Mouse (Mus musculus): ENCODE measurements around the gene Mcm10. TPM values are rescaled to one million over a fixed set of nuclear protein-coding genes. Genes with fewer than 3 reads are reported as not detected.

Mcm10 gene
- polyA plus RNA-seq, 2 experiments, result 32.3 to 35.2 TPM

GRCm38 (mm10) chr2:5031215-5031614, 18.6 kb upstream of the Mcm10 start:
- Histone ChIP-seq H3K4me2 (ENCODE audit: low read depth) (no peak overlapping the region), H3K9ac (replicated peaks) (no peak overlapping the region), H3K9me3 (ENCODE audit: control insufficient read depth, low read length) (no peaks in the 10 kb centered on the region), H3K4me3 (ENCODE audit: insufficient read depth in 1 of 2, low read depth in 2 of 2, low read length in 2 of 2) (no peak overlapping the region), H3K27me3 (ENCODE audit: control insufficient read depth, insufficient read depth, low read length) (no peaks in the 10 kb centered on the region), H3K36me3 (replicated peaks; ENCODE audit: control insufficient read depth, insufficient read depth, low read depth) (peaks cover 19% of the 10 kb centered on the region), H3K4me1 (replicated peaks; ENCODE audit: control insufficient read depth in 2 of 2, insufficient read depth in 2 of 2, low read length in 1 of 2) (peaks cover 7 to 10% of the 10 kb centered on the region in 2 experiments), H3K27ac (no peak overlapping the region)
- WGBS (ENCODE audit: insufficient replicate concordance), result 79% methylated on average over 7 of the region's 7 CpGs
- ATAC-seq (ENCODE audit: insufficient read depth) (no peak), DNase-seq (ENCODE audit: low read depth in 3 of 3, low spot score in 3 of 3) (no peak)
- no peak for TF ChIP-seq EP300 (IDR thresholded peaks at IDR 0.05; ENCODE audit: low read depth)
- TF ChIP-seq CTCF (IDR thresholded peaks at IDR 0.05; ENCODE audit: low read depth), result no peak

- no peaks in the 10 kb centered on the region for H3K27me3 ChIP-seq (ENCODE audit: control insufficient read depth, insufficient read depth, low read length)
- no peak overlapping the region for H3K4me3 ChIP-seq (ENCODE audit: insufficient read depth in 1 of 2, low read depth in 2 of 2, low read length in 2 of 2)
- H3K27ac ChIP-seq, result no peak overlapping the region
- ATAC-seq (ENCODE audit: insufficient read depth) (no peak), DNase-seq (ENCODE audit: low read depth in 3 of 3, low spot score in 3 of 3) (no peak)
- WGBS (ENCODE audit: insufficient replicate concordance), result 85% methylated on average over 4 of the region's 4 CpGs
- H3K36me3 ChIP-seq (replicated peaks; ENCODE audit: control insufficient read depth, insufficient read depth, low read depth), result peaks cover 11% of the 10 kb centered on the region
- TF ChIP-seq EP300 (IDR thresholded peaks at IDR 0.05; ENCODE audit: low read depth) (no peak), CTCF (IDR thresholded peaks at IDR 0.05; ENCODE audit: low read depth) (no peak)
- H3K9me3 ChIP-seq (ENCODE audit: control insufficient read depth, low read length), result no peaks in the 10 kb centered on the region
- no peak overlapping the region for H3K4me2 ChIP-seq (ENCODE audit: low read depth)
- peaks cover 7 to 12% of the 10 kb centered on the region in 2 experiments for H3K4me1 ChIP-seq (replicated peaks; ENCODE audit: control insufficient read depth in 2 of 2, insufficient read depth in 2 of 2, low read length in 1 of 2)
- H3K9ac ChIP-seq (replicated peaks), result no peak overlapping the region
Measured at GRCm38 (mm10) chr2:5029808-5030207, 17.2 kb upstream of the Mcm10 start.

- H3K27ac ChIP-seq, result no peak overlapping the region
- H3K27me3 ChIP-seq (ENCODE audit: control insufficient read depth, insufficient read depth, low read length), result no peaks in the 10 kb centered on the region
- no peak overlapping the region for H3K4me2 ChIP-seq (ENCODE audit: low read depth)
- H3K36me3 ChIP-seq (replicated peaks; ENCODE audit: control insufficient read depth, insufficient read depth, low read depth), result peaks cover 11% of the 10 kb centered on the region
- 84% methylated on average over 7 of the region's 7 CpGs for WGBS (ENCODE audit: insufficient replicate concordance)
- TF ChIP-seq CTCF (IDR thresholded peaks at IDR 0.05; ENCODE audit: low read depth) (no peak), EP300 (IDR thresholded peaks at IDR 0.05; ENCODE audit: low read depth) (no peak)
- H3K9ac ChIP-seq (replicated peaks), result no peak overlapping the region
- DNase-seq (ENCODE audit: low read depth in 3 of 3, low spot score in 3 of 3) (no peak), ATAC-seq (ENCODE audit: insufficient read depth) (no peak)
- no peaks in the 10 kb centered on the region for H3K9me3 ChIP-seq (ENCODE audit: control insufficient read depth, low read length)
- peaks cover 0 to 5% of the 10 kb centered on the region in 2 experiments; a peak in 2 of 4 replicates for H3K4me1 ChIP-seq (replicated peaks; ENCODE audit: control insufficient read depth in 2 of 2, insufficient read depth in 2 of 2, low read length in 1 of 2)
- no peak overlapping the region for H3K4me3 ChIP-seq (ENCODE audit: insufficient read depth in 1 of 2, low read depth in 2 of 2, low read length in 2 of 2)
Measured at GRCm38 (mm10) chr2:5028047-5028446, 15.5 kb upstream of the Mcm10 start.

GRCm38 (mm10) chr2:5027057-5027456, 14.5 kb upstream of the Mcm10 start:
- H3K9ac ChIP-seq (replicated peaks), result no peak overlapping the region
- DNase-seq (ENCODE audit: low read depth in 3 of 3, low spot score in 3 of 3) (no peak), ATAC-seq (ENCODE audit: insufficient read depth) (no peak)
- no peak overlapping the region for H3K4me3 ChIP-seq (ENCODE audit: insufficient read depth in 1 of 2, low read depth in 2 of 2, low read length in 2 of 2)
- H3K27me3 ChIP-seq (ENCODE audit: control insufficient read depth, insufficient read depth, low read length), result no peaks in the 10 kb centered on the region
- H3K36me3 ChIP-seq (replicated peaks; ENCODE audit: control insufficient read depth, insufficient read depth, low read depth), result peaks cover 7% of the 10 kb centered on the region
- H3K4me1 ChIP-seq (replicated peaks; ENCODE audit: control insufficient read depth in 2 of 2, insufficient read depth in 2 of 2, low read length in 1 of 2), result peaks cover 0 to 6% of the 10 kb centered on the region in 2 experiments; a peak in 2 of 4 replicates
- H3K27ac ChIP-seq, result no peak overlapping the region
- 76% methylated on average over 6 of the region's 6 CpGs for WGBS (ENCODE audit: insufficient replicate concordance)
- no peak overlapping the region for H3K4me2 ChIP-seq (ENCODE audit: low read depth)
- H3K9me3 ChIP-seq (ENCODE audit: control insufficient read depth, low read length), result no peaks in the 10 kb centered on the region
- TF ChIP-seq EP300 (IDR thresholded peaks at IDR 0.05; ENCODE audit: low read depth) (no peak), CTCF (IDR thresholded peaks at IDR 0.05; ENCODE audit: low read depth) (no peak)

- Histone ChIP-seq H3K27ac (no peak overlapping the region), H3K27me3 (ENCODE audit: control insufficient read depth, insufficient read depth, low read length) (no peaks in the 10 kb centered on the region), H3K9ac (replicated peaks) (no peak overlapping the region), H3K36me3 (replicated peaks; ENCODE audit: control insufficient read depth, insufficient read depth, low read depth) (peaks cover 11% of the 10 kb centered on the region), H3K4me1 (replicated peaks; ENCODE audit: control insufficient read depth in 2 of 2, insufficient read depth in 2 of 2, low read length in 1 of 2) (peaks cover 0 to 6% of the 10 kb centered on the region in 2 experiments; a peak in 2 of 4 replicates), H3K9me3 (ENCODE audit: control insufficient read depth, low read length) (no peaks in the 10 kb centered on the region), H3K4me3 (ENCODE audit: insufficient read depth in 1 of 2, low read depth in 2 of 2, low read length in 2 of 2) (no peak overlapping the region), H3K4me2 (ENCODE audit: low read depth) (no peak overlapping the region)
- ATAC-seq (ENCODE audit: insufficient read depth), result 0 out of 2 replicates have a peak, but pooled peaks have one; percentile 40
- DNase-seq (ENCODE audit: low read depth in 3 of 3, low spot score in 3 of 3), result peak in 1 of 3 experiments; percentile 24
- 24% methylated on average over 3 of the region's 4 CpGs for WGBS (ENCODE audit: insufficient replicate concordance)
- TF ChIP-seq CTCF (IDR thresholded peaks at IDR 0.05; ENCODE audit: low read depth) (peak; percentile 80), EP300 (IDR thresholded peaks at IDR 0.05; ENCODE audit: low read depth) (no peak)
Measured at GRCm38 (mm10) chr2:5025162-5025733, 12.7 kb upstream of the Mcm10 start.
